Mouse (Mus musculus): ENCODE data around the gene Cst6.

DNA sequence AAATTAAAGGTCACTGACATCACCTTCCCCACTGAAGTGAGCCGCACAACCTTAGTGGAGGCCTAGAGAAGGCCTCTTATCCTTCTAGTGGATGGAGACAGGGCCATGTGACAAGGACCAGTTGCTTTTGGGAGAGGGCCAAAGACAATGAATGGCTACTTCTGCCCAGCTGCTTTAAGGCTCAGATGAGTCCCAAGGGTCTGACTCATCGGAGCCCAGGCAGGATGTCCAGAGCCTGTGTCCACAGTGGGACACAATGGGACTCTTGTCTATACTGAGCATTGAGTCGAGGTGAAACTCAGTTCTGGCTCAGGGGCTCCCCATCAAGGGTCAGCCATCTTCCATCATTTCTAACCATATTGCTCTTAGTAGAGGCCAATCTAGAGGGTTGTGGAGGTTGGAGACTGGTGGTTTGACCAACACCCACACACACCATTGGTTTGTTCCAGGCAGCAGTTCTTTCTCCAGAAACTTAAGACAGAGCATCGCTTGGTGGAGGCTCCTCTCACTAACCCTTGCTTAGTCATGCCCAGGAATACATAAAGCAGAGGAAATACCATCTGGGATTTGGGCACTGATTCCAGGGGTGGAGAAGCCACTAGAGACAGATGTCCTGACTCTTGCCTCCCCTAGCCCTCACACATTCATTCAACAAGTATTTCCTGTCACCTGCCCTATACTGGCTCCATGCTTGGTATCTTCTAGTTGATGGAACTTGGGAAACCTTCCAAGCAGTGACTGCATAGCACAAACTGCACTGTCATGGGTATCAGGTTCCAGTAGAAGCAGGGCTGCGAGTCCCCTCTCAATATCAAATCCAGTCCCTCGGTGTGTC is 3.9 kb downstream of the Cst6 start:
- TF ChIP-seq CTCF (IDR thresholded peaks at IDR 0.05; ENCODE audit: low read depth, low read length), result no peak
- no peak for TF ChIP-seq POLR2A (IDR thresholded peaks at IDR 0.05; ENCODE audit: borderline replicate concordance, low read depth, low read length)

All from bone marrow macrophage, adult 2 months (primary cell).